Mouse (Mus musculus): ENCODE results near the gene Ahsg. TPM values are rescaled to one million over a fixed set of nuclear protein-coding genes. Genes with fewer than 3 reads are reported as not detected.

The Ahsg gene
- not detected in 4 replicates for total RNA-seq (2023; ENCODE audit: inconsistent age)

DNA sequence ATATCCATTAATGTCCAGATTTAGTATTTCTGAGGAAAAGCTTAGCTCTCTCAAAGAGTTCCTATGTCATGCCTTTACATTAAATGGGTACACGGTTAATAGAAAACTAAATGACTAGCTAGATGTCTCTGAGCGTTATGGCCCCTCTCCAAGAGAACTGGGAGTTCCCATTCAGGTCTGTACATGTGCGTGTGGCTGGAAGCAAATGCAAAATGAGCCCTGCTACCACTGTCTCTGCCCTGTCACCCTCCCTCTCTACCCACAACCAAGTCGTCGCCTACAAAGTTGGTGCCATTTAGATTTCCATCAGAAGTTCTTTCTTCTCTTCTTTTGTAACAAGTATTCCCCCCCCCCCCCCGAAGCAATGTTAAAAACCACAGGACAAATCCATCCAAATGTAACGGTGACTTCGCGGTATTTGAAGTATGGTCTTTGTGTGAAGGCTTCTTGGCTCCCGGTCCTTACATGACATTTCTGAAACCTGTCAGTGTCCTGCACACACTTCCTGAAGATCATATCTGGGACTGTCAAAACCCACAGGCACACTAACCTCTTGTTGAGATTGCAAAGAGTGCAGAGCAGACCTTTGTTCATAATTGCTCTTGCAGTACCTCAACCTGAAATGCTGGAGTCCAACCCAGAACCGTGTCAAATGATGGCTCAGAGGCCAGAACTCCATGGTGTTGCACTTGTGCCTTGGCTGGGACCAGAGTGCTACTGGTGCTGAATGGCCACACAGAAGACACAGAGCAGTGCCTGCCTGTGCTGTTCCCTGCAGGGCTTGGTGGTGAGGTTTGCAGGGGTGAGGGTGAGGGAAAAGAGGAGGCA lies at the start of gene Ahsg:
TSS of gene Ahsg (plus strand) at position 595 of the 828 bp plus-strand sequence.

DNA sequence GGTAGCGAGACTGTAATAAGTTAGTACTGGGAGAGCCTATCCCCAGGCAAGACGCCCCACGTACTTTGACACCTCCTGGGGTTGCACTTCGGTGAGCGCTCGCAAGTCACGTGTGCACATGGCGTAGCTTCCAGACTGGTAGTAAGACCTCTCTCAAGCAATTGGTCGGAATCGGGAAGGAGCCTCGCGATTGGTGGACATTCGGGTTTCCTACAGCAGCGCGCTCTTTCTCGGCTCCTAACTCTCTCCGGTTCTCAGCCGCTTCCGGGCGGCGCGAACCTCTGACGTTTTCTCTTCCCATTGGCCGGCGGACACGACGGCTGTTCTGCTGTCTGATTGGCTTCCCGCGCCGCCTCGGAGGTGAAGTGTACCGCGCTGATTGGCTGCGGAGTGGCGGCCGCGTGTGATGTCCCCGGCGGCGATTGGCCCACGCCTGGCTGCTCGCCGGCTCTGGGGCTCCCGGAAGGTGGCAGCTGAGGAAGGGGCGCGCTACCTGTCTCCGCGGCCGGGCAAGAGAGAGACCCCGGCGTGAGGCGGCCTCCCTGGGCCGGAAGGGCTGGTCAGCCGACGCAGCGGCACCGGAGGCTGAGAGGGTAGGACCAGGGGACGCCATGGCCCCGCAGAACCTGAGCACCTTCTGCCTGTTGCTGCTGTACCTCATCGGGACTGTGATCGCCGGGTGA lies 33.5 kb upstream of the Ahsg start, which contains the start of the genes Tbccd1 and Dnajb11:
TSS of gene Tbccd1 (minus strand) at position 239 of the 683 bp plus-strand sequence.
TSS of gene Dnajb11 (plus strand) at position 415 of the 683 bp plus-strand sequence.

DNA sequence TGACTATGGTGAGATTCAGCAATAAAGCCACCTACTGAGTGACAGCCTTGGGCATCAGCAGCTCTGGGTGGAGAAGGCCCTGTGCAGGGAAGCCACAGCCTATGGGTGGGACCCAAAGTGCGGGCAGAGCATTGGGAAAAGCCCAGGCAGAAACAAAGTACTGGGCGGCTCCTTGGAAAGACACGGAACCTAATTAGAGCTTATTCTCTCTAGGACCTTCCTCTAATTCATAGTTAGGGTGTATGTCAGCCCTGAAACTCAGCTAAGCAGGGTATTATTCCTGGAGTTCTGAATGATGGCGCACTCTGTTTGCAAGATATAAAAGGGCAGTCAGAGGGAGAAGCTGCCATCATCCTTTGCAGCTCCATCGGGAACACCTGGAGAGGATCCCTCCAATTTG lies 27.0 kb downstream of the Ahsg start, which contains the start of gene Fetub:
TSS of gene Fetub (plus strand) at position 301 of the 400 bp plus-strand sequence.

Other genes with a start within 250 kb of the Ahsg start
- 0.12 to 0.84 TPM (median 0.64 TPM) in 4 replicates for gene Dgkg, start 234.1 kb upstream of the Ahsg start, total RNA-seq (2023; ENCODE audit: inconsistent age)
- not detected in 4 replicates for gene Crygs, start 79.7 kb upstream of the Ahsg start, total RNA-seq (2023; ENCODE audit: inconsistent age)
- 20.9 to 33.3 TPM (median 22.2 TPM) in 4 replicates for gene Tbccd1, start 33.6 kb upstream of the Ahsg start, total RNA-seq (2023; ENCODE audit: inconsistent age)
- 72.1 to 78.3 TPM (median 75.6 TPM) in 4 replicates for gene Dnajb11, start 33.4 kb upstream of the Ahsg start, total RNA-seq (2023; ENCODE audit: inconsistent age)
- gene Fetub, start 27.1 kb downstream of the Ahsg start, total RNA-seq (2023; ENCODE audit: inconsistent age) = not detected in 4 replicates
- not detected in 4 replicates for gene Hrg, start 59.8 kb downstream of the Ahsg start, total RNA-seq (2023; ENCODE audit: inconsistent age)
- not detected in 4 replicates for gene Kng2, start 138.2 kb downstream of the Ahsg start, total RNA-seq (2023; ENCODE audit: inconsistent age)
- not detected in 4 replicates for gene Kng1, start 166.6 kb downstream of the Ahsg start, total RNA-seq (2023; ENCODE audit: inconsistent age)
- gene Eif4a2, start 216.2 kb downstream of the Ahsg start, total RNA-seq (2023; ENCODE audit: inconsistent age) = 1,189 to 1,229 TPM (median 1,224 TPM) in 4 replicates
- 8.4 to 14.2 TPM (median 10.3 TPM) in 4 replicates for gene Rfc4, start 236.5 kb downstream of the Ahsg start, total RNA-seq (2023; ENCODE audit: inconsistent age)

Data from B cell, adult (primary cell).